Mouse (Mus musculus): ENCODE data around the gene Ssr1.

The Ssr1 gene

GRCm38 (mm10) chr13:37993704-37994404, at the start of gene Ssr1:
Gene Ssr1, minus strand, starts transcription at chr13:37994217.
- peak; percentile 95 for DNase-seq (ENCODE audit: low read depth, low spot score)

DNA sequence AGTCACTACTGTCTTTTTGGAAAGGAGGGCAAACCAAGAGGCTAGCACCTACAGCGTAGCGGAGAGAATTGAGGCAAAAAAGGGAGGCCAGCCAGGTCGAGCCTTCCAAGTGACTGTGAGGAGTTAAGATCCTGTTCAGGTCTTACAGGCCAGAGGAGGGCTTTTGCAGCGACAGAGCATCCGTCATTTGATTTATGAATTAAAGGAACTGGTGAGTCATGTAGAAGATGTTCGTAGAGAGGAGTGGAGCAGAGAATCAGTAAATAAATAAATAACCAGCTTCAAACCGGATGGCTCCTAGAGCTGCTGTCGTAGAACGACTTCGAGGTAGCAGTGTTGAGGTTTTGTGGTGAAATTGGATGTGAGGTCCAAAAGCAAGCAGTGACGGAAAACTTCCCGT, 43.8 kb upstream of the Ssr1 start:
- no peak for DNase-seq (ENCODE audit: low read depth, low spot score)

DNA sequence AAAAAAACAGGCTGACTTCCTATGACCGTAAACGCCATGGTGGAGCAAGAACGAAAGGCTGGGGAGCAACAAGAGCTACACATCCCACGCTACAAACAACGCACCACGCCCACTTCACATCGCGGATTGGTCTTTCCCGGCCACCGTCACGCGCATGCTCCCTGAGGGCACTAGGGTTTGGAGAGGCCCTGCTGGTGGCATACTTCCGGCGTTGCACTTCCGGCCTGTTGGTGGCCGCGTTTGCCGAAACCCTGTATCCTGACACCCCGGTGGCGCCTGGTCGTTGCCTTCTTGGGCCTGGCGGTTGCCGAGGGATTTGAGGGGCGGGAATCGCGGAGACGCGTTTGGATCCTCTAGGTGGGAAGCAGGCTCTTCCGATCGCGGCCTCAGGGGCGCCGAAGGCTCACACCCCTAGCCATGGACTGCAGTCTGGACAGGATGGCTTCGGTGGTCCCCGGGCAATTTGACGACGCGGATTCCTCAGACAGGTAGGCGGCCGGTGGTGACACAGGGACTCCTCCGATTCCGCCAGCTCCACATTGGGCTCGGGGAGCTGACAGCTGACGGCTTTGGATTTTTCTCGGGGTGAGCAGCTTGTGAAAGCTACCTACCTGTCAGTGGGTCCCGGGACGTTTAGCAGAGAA, 43.1 kb upstream of the Ssr1 start, which contains the start of gene Cage1:
Gene Cage1 (minus strand): TSS at position 26 of the 644 bp plus-strand sequence.
- peak; percentile 99 for DNase-seq (ENCODE audit: low read depth, low spot score)

DNA sequence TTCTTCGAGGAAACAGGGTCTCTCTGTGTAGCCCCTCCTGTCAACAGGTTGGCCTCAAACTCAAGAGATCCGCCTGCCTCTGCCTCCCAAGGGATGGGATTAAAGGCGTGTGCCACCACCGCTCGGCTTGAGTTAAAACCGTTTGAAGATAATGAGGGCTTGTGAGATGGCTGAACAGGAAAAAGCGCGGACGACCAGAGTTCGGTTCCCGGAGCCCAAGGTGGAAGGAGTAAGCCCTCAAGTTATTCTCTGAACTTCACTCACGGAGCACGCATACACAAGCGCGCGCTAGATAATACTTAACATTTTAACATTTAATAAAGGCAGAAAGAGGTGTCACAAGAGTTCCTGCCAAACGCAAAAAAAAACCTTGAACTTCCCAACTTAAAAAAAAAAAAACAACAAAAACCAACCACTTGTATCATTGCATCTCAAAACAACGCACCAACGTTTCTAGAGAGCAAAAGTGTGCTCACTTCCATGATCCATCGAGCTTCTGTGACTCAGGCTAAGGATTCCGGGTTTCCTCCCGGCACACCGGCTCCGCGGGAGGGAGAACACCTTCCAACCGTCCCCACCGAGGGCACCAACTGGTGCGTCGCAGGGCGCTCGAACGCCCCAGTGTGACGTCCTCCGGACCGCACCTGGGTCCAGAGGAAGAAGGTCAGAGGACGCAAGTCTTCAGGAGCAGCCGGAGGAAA, 42.5 kb upstream of the Ssr1 start, which contains the start of gene Riok1:
Gene Riok1 (plus strand): TSS at position 653 of the 701 bp plus-strand sequence.
- no peak for DNase-seq (ENCODE audit: low read depth, low spot score)

DNA sequence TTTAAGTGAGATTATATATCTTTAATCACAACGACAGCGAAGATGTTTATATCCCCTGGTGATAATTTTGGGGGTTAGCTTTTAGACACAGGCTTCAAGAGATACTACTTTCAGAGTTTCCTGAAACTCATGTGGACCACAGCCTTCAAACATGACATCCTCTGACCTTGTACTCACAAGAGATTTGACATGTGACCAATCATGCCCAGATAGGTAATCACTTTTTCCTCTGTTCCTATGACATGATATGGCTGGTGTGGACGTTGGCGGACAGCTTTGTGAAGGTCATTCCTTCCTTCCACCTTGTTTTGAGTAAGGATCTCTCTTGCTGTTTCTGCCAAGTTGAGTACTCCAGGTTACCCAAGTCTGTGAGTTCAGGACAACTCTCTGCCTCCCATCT, 34.4 kb upstream of the Ssr1 start:
- DNase-seq (ENCODE audit: low read depth, low spot score) = no peak

DNA sequence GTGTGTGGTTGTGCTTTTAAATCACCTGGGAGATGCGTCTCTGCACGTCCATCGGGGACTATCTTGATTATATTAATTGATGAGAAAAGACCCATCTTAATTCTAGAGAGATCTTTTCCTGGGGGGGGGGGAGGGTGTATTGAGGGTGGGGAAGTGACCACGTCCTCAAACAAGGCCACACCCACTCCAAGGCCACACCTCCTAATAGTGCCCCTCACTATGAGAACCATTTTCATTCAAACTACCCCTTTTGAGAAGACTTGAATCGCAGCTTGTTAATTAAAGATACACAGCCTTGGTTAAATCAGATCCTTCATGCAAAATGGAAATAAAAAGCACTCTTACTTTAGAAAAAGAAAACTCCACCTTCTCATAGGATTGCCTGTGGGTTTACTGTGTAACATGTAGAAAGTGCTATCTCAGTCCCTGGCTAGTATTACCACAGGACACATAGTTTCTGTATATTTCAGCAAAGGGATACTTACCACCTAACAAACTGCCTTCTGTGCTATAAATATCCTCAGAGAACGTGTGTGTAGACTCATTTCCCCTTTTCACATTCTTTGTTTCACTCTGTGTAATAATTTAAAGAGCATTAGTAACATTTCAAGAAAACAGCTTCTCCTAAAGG, 33.7 kb upstream of the Ssr1 start:
- DNase-seq (ENCODE audit: low read depth, low spot score) = no peak

GRCm38 (mm10) chr13:38025874-38026273, 31.9 kb upstream of the Ssr1 start:
- DNase-seq (ENCODE audit: low read depth, low spot score) = no peak

DNA sequence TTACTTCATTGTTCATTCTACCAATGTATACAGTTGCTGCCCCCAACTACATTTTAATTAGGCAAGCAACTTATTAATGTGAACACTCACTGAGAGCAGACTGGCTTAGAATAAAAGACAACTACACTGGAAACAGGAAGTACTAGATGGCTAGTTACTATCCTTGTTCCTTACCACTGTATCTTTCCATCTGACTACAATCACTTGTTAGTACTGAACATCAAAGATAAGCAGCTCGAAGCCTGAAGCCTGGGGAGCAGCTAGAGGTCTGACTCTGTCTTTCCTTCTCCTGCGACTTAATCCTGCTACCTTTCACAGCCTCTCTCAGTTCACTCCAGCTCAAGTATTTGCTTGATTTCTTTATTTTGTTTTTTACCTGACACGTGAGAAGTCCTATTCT, 24.8 kb upstream of the Ssr1 start:
- no peak for DNase-seq (ENCODE audit: low read depth, low spot score)

DNA sequence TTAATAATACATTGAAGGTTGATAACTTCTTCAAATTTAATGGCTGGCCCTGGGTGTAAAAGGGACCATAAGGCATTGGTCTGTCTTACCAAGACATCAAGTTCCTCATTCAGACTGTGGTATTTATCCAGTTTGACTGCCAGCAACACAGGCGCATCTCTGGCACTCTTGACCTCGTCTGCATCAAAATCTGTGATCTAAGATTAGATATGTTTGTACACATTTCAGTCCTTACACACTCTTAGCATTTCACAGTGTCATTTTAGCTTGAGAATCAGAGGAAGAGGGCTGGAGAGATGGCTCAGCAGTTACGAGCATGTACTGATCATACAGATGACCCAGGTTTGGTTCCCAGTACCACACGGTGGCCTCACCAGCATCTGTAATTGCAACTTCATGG, 21.6 kb upstream of the Ssr1 start:
- no peak for DNase-seq (ENCODE audit: low read depth, low spot score)

DNA sequence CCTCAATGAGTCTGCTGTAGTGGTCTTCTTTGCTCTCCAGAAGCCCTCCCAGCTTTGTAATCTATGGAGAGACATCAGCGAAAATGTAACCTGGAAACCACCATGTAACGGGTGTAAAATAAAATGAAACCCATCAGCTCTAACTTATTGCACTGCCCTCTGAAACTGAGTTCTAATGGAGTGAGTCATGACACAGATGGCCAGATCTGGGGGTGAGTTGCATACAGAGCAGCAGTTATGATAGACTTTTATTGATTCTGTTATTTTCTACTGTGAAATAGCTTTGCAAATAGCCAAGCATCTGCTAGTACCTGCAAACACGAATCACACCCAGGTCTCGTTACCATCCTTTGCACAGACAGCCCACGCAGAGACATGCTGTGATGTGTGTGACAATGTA, 18.4 kb upstream of the Ssr1 start:
- no peak for DNase-seq (ENCODE audit: low read depth, low spot score)

GRCm38 (mm10) chr13:38010444-38010910, 16.5 kb upstream of the Ssr1 start:
- no peak for DNase-seq (ENCODE audit: low read depth, low spot score)

DNA sequence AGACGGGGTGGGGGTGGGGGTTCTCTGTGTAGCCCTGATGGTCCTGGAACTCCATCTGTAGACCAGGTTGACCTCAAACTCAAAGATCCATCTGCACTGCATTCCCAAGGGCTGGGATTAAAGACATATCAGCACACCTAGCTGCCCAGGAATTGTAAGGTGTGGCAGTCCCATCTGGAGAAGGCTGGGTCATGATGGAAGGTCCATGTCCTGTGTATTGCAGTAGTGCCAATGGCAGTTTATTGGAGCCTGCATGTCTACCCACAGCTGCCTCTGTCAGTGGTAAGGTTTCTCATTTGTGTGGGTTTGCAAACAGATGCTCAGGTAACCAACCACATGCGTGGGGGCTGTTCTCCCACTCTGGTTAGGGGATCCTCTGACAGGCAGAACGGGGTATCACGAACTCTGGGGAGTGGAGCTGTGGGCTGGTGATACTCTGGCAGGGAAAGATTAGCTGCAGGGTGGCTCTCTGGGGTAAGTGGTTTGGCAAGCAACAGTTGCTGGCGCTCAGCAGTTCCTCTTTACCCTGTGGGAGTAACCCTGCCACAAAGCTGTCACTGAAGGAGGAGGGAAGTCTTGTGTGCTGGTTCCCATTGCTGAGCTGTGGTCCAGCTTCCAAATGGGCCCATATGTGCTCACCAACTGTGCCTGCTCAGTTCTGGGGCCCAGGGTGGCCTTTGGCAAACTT, 15.8 kb upstream of the Ssr1 start:
- no peak for DNase-seq (ENCODE audit: low read depth, low spot score)

DNA sequence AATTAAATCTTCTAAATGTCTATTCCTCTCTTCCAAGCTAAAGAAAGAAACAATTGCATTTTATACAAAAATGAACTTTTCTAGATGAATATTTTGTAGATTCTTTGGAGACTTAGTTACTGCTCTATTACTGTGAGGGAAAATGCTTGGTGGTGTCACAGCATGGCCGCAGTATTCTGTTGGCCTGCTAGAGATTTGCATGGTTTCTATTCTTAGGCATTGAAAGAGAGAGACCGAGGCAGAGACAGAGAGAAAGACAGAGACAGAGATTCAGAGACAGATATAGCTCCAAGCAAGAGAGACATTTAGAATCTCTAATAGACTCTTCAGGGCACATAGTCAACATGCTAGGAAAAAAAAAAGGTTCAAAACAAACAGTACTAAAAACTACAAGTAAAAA, 14.0 kb upstream of the Ssr1 start:
- DNase-seq (ENCODE audit: low read depth, low spot score) = no peak

DNA sequence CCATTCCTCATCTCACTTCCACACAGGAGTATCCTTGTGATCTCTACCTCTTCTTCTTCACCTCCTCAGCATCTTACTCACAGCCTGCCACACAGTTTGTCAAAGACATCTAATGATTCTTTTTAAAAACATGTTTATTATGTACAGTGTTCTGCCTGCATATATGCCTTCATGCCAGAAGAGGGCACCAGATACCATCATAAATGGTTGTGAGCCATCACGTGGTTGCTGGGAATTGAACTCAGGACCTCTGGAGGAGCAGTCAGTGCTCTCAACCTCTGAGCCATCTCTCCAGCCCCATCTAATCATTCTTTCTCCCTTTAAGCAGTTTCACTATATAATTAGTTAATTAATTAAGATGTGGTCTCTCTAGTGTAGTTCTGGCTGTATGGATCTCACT, 8.4 kb upstream of the Ssr1 start:
- no peak for DNase-seq (ENCODE audit: low read depth, low spot score)

GRCm38 (mm10) chr13:37999713-38000112, 5.7 kb upstream of the Ssr1 start:
- DNase-seq (ENCODE audit: low read depth, low spot score) = no peak

- no peak for DNase-seq (ENCODE audit: low read depth, low spot score)
Observed at GRCm38 (mm10) chr13:37994405-37994749, 360 bp upstream of the Ssr1 start.

- DNase-seq (ENCODE audit: low read depth, low spot score) = no peak
Observed at GRCm38 (mm10) chr13:37993376-37993703, 677 bp downstream of the Ssr1 start.

DNA sequence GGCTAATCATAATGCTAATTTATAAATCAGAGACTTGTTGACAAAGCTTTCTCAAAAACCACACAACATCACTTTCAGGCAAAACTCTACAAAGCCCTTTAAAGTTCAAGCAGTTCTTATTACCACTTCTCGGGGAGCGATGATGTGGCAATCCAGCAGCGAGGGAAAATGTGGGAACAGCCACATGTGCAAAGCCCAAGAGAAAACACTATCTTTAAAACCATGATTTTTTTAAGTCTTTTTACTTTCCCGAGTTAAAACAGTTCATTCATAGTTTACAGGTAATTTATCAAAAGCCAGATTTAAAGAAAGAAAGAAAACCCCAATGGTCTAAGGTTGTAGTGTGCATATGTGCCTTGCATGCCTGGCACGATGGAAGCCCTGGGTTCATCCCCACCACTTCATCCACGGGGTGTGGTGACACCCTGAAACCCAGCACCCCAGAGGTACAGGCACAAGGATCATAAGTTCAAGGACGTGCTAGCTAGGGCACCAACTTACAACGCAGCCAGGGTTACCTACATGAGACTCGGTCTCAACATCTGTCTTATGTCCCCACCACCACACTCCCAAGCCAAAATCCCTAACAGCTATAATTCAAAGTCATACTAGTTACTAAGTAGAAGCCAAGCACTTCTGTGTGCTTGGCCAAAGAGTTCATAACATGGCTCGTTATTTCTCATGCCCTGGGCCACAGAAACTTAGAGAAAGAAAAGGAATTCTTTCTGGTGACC, 1.2 kb downstream of the Ssr1 start:
- no peak for DNase-seq (ENCODE audit: low read depth, low spot score)

- no peak for DNase-seq (ENCODE audit: low read depth, low spot score)
Observed at GRCm38 (mm10) chr13:37989701-37990100, 4.3 kb downstream of the Ssr1 start.

- no peak for DNase-seq (ENCODE audit: low read depth, low spot score)
Observed at GRCm38 (mm10) chr13:37986166-37986565, 7.9 kb downstream of the Ssr1 start.

DNA sequence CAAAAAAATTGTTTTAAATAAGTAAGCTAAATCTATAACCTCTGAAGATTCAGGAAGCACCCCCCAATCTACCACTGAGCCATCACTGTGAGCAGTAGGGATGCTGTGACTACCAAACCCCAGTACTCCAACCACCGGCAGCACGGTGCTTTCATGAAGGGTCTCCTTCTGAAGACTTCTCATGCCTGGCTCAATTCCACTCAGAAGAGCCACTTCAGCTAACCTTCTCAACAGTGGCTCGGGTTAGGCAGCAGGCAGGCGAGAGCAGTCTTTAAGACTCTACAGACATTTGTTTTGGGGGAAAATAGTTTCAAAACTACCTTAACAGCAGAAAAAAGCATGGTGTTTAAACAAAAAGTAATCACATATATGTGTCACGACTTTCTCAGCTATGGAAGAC, 13.0 kb downstream of the Ssr1 start:
- DNase-seq (ENCODE audit: low read depth, low spot score) = no peak

All from retina, postnatal 7 days (tissue).